Mouse (Mus musculus) G1E (cell line): ENCODE measurements around the gene Osbpl10. TPM values are rescaled to one million over a fixed set of nuclear protein-coding genes. Genes with fewer than 3 reads are reported as not detected.

Source experiments
- ATAC-seq: 2 replicates; pipeline ENCODE4 v1.8.0; 2016; ENCODE audit warnings: mild to moderate bottlenecking; ENCODE audit not compliant: insufficient number of reproducible peaks, poor library complexity, low FRiP score, severe bottlenecking; ENCODE audit errors: extremely low read depth
- DNase-seq: peaks from one replicate; pipeline ENCODE4 v3.0.0; 2012; ENCODE audit warnings: low spot score
- H3K27me3 ChIP-seq: 2 replicates; pipeline ENCODE4 v1.6.1; 2012; ENCODE audit warnings: mild to moderate bottlenecking, low read length, inconsistent platforms; ENCODE audit not compliant: insufficient read depth
- H3K36me3 ChIP-seq: replicated peaks from 2 replicates; pipeline ENCODE3; 2012; ENCODE audit warnings: mild to moderate bottlenecking, inconsistent platforms
- H3K4me1 ChIP-seq: 2 replicates; pipeline ENCODE4 v1.6.1; 2012; ENCODE audit warnings: low read depth, low read length, inconsistent platforms, mixed read lengths; ENCODE audit not compliant: insufficient read depth
- H3K4me3 ChIP-seq: 2 replicates; pipeline ENCODE4 v1.5.1; 2012; ENCODE audit warnings: low read depth, mild to moderate bottlenecking, inconsistent platforms, low read length, moderate library complexity, mixed read lengths
- H3K9me3 ChIP-seq: replicated peaks from 2 replicates; pipeline ENCODE4 v1.6.1; 2012; ENCODE audit warnings: inconsistent platforms
- CTCF ChIP-seq: IDR thresholded peaks from 2 replicates; pipeline ENCODE4 v1.5.1; 2012; ENCODE audit warnings: low read depth, low read length, inconsistent platforms, mixed read lengths
- GATA1 ChIP-seq: IDR thresholded peaks from 2 replicates; pipeline ENCODE4 v1.6.1; 2012; ENCODE audit warnings: borderline replicate concordance, low read length, inconsistent platforms, mixed read lengths
- GATA2 ChIP-seq: IDR thresholded peaks from 2 replicates; pipeline ENCODE4 v1.6.1; 2012; ENCODE audit warnings: low read depth, low read length, inconsistent platforms, borderline replicate concordance
- POLR2AphosphoS5 ChIP-seq: IDR thresholded peaks from 2 replicates; pipeline ENCODE4 v1.6.1; 2012; ENCODE audit warnings: low read depth, low read length, inconsistent platforms; ENCODE audit not compliant: insufficient replicate concordance
- TAL1 ChIP-seq: conservative IDR thresholded peaks from 2 replicates; pipeline ENCODE4 v1.6.1; 2012; ENCODE audit warnings: low read depth, low read length, inconsistent platforms, mixed read lengths
- polyA plus RNA-seq: library from polyadenylated mRNA; stranded (reverse); fragments of >175 nt; gene quantifications from 2 replicates; pipeline ENCODE4 v1.2.3, GENCODE M21; 2012
- total RNA-seq, 2 experiments: library from RNA; stranded (forward) in 1 of 2; stranded (reverse) in 1 of 2; fragments of 200-1000 nt in 1 of 2; fragments of >200 nt in 1 of 2; fragmentation: Nextera tagmentation in 1 of 2; gene quantifications; 2 replicates each; pipeline ENCODE4 v1.2.3; 2014 to 2017

Gene Osbpl10
- total and polyA plus RNA-seq, 3 experiments: 0.05 TPM; not detected in 2

- no peak for DNase-seq
- Histone ChIP-seq H3K9me3 (peaks cover 56% of the 10 kb centered on the region), H3K36me3 (no peaks in the 10 kb centered on the region), H3K27me3 (no peaks in the 10 kb centered on the region), H3K4me3 (no peak overlapping the region), H3K4me1 (no peaks in the 10 kb centered on the region)
- no peak for TF ChIP-seq TAL1
- TF ChIP-seq POLR2AphosphoS5: no peak
- no peak for ATAC-seq
Observed at GRCm38 (mm10) chr9:115110655-115111054, 132.3 kb downstream of the Osbpl10 start.

- Histone ChIP-seq H3K9me3 (peaks cover 82% of the 10 kb centered on the region), H3K36me3 (no peaks in the 10 kb centered on the region), H3K4me1 (no peaks in the 10 kb centered on the region), H3K4me3 (no peak overlapping the region), H3K27me3 (no peaks in the 10 kb centered on the region)
- DNase-seq: no peak
- TF ChIP-seq GATA2 (no peak), CTCF (no peak), TAL1 (no peak), GATA1 (no peak), POLR2AphosphoS5 (no peak)
- ATAC-seq: no peak
Observed at GRCm38 (mm10) chr9:115117314-115117713, 138.9 kb downstream of the Osbpl10 start.

DNA sequence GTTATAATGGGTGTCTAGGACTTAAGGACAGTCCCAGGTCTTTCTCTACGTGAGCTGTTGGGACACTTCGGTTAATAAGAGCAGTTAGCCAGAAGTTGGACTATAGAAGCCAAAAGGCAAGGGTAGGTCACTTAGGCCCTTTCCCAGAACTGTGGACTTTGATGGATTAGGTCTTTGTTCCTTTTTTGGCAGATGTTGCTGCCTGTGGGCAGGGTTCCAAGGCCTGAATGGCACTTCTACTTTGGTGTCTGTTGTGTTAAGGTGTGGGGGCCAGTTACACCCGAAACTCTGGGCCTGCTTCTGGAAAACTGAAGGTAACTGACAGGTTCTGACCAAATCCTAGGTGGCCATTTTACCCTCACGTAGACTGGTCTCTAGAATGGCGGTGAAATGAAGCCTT lies 141.9 kb downstream of the Osbpl10 start:
- TF ChIP-seq POLR2AphosphoS5 (no peak), TAL1 (no peak), CTCF (no peak), GATA1 (no peak), GATA2 (no peak)
- ATAC-seq (no peak), DNase-seq (no peak)

DNA sequence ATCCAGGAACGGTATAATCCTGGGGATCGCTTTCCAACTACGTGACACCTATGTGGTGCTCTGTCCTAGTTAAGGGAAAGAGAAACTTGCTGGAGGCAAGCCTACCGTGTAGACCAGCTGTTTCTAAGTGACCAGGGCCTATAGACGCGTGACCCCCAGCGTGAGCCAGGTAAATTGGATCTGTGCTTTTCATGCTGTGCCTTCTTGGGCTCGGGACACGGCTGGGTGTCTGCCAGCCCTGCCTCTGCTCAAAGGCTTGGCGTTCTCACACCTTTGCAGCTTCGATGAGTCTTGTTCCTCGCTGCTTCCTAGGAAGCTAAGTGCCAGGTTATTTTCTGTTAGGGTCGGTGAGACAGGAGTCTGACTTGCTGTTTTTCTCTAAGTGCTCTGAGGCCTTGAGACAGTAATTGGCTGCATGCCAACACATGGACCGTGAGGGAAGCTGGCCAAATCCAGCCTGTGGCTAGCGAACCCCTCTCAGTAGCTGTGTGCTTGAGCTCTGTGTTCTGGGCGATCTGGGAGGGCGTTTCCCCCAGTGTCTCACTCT lies 142.4 kb downstream of the Osbpl10 start:
- no peak overlapping the region; the same call in 1 of the 2 replicates for H3K4me3 ChIP-seq
- no peaks in the 10 kb centered on the region for H3K36me3 ChIP-seq
- no peak for ATAC-seq
- peaks cover 71% of the 10 kb centered on the region for H3K9me3 ChIP-seq
- DNase-seq: no peak
- H3K4me1 ChIP-seq: no peaks in the 10 kb centered on the region
- TF ChIP-seq GATA2: no peak
- TF ChIP-seq GATA1: no peak
- TF ChIP-seq CTCF: no peak
- TF ChIP-seq TAL1: no peak
- no peak for TF ChIP-seq POLR2AphosphoS5
- no peaks in the 10 kb centered on the region for H3K27me3 ChIP-seq

More for the DNA sequence above, 141.9 kb downstream of the Osbpl10 start:
- Histone ChIP-seq H3K27me3 (no peaks in the 10 kb centered on the region), H3K4me1 (no peaks in the 10 kb centered on the region), H3K36me3 (no peaks in the 10 kb centered on the region), H3K9me3 (peaks cover 74% of the 10 kb centered on the region), H3K4me3 (no peak overlapping the region)

DNA sequence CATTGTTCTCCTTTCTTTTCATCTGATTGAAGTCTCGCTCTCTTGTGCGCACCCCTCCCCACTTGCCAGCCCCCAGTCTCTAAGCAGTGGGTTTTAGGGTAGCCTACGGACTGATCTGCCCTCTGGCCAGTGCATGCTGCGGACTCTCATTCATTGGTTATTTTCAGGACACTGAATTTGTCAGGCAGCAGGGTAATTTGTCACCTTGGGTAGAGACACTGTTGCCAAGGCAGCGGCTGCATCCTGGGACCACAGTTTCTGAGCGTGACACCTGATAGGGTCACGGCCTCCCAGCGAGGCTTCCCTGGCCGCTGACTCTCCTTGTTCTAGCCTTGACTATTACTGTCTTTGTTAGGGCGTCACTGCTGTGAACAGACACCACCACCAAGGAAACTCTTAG lies 149.0 kb downstream of the Osbpl10 start:
- Histone ChIP-seq H3K4me3 (no peak overlapping the region), H3K27me3 (no peaks in the 10 kb centered on the region), H3K36me3 (no peaks in the 10 kb centered on the region), H3K4me1 (no peaks in the 10 kb centered on the region), H3K9me3 (peaks cover 63% of the 10 kb centered on the region)
- DNase-seq (no peak), ATAC-seq (no peak)
- TF ChIP-seq CTCF (no peak), GATA1 (no peak), TAL1 (no peak), GATA2 (no peak), POLR2AphosphoS5 (no peak)

DNA sequence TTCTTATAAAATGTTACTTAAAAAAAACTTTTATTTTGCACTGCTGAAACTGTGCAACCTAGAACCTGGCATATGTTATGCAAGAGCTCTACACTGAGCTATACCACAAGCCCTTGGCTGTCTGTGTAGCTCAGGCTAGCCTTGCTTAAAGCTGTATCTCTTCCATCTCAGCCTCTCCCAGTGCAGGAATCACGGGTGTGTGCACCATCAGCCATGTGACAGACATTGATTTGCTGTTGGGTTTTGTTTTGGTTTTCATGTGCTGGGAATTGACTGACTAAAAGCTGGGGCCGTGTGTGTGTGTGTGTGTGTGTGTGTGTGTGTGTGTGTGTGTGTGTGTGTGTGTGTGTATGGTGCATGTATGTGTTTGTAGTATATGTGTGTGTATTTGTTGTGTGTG lies 155.6 kb downstream of the Osbpl10 start:
- Histone ChIP-seq H3K4me1 (no peaks in the 10 kb centered on the region), H3K27me3 (no peaks in the 10 kb centered on the region), H3K4me3 (no peak overlapping the region), H3K9me3 (peaks cover 75% of the 10 kb centered on the region), H3K36me3 (no peaks in the 10 kb centered on the region)
- TF ChIP-seq CTCF: no peak
- TF ChIP-seq POLR2AphosphoS5: no peak
- no peak for TF ChIP-seq GATA2
- TF ChIP-seq TAL1: no peak
- TF ChIP-seq GATA1: no peak
- no peak for ATAC-seq
- DNase-seq: no peak

DNA sequence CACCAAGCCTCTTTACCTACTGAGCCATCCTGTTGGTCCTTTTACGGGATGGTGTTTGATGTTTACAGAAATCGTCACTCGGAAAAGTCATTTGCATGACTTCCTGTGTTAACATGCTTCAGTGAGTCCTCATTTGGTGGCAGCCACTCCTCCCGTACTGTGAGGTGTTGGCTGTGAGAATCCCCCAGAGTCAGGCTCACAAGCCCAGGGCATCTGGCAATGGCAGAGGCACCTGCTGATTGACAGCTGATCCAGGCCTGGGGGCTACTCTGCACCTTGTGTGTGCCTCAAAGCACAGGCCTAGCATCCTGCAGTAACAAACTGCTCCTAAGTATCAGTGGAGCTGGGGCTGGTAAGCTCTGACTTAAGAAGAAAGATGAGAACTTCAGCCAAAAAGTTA lies 156.4 kb downstream of the Osbpl10 start:
- no peak overlapping the region for H3K4me3 ChIP-seq
- ATAC-seq (no peak), DNase-seq (no peak)
- peaks cover 71% of the 10 kb centered on the region for H3K9me3 ChIP-seq
- no peaks in the 10 kb centered on the region for H3K36me3 ChIP-seq
- no peaks in the 10 kb centered on the region for H3K27me3 ChIP-seq
- no peaks in the 10 kb centered on the region for H3K4me1 ChIP-seq
- TF ChIP-seq TAL1 (no peak), POLR2AphosphoS5 (no peak), GATA2 (no peak), GATA1 (no peak), CTCF (no peak)
